Mouse (Mus musculus) midbrain, postnatal 0 days (tissue): Measurements from ENCODE around the gene Ercc2. TPM values are rescaled to one million over a fixed set of nuclear protein-coding genes. Genes with fewer than 3 reads are reported as not detected.

ENCODE experiments used
- ATAC-seq: fragments of 200-750 bp; cut with Nextera tagmentation; 2 replicates; pipeline ENCODE4 v1.8.0; 2017; ENCODE audit warnings: moderate number of reproducible peaks, mild to moderate bottlenecking, moderate TSS enrichment, moderate library complexity; ENCODE audit not compliant: low FRiP score
- DNase-seq: peaks from one replicate; pipeline ENCODE4 v3.0.0-alpha.2; 2015; ENCODE audit warnings: low spot score
- H3K27ac ChIP-seq: fragments of 300-500 bp; sonication (generic); 2 replicates; pipeline ENCODE4 v1.5.1; 2014; ENCODE audit warnings: low read depth, mild to moderate bottlenecking, low read length, mixed read lengths
- H3K27me3 ChIP-seq: fragments of 300-500 bp; sonication (generic); 2 replicates; pipeline ENCODE4 v1.6.1; 2014; ENCODE audit warnings: low read length, control low read depth, mixed read lengths; ENCODE audit not compliant: insufficient read depth
- H3K36me3 ChIP-seq: fragments of 300-500 bp; sonication (generic); 2 replicates; pipeline ENCODE4 v1.6.1; 2014; ENCODE audit warnings: low read length, control low read depth, mixed read lengths; ENCODE audit not compliant: insufficient read depth
- H3K4me1 ChIP-seq: fragments of 300-500 bp; sonication (generic); 2 replicates; pipeline ENCODE4 v1.6.1; 2014; ENCODE audit warnings: mild to moderate bottlenecking, control low read depth, antibody characterized with exemption, low read length, mixed read lengths; ENCODE audit not compliant: insufficient read depth
- H3K4me2 ChIP-seq: fragments of 300-500 bp; sonication (generic); 2 replicates; pipeline ENCODE4 v1.6.1; 2014; ENCODE audit warnings: low read depth, mild to moderate bottlenecking, low read length, mixed read lengths; ENCODE audit not compliant: poor library complexity, severe bottlenecking
- H3K4me3 ChIP-seq: fragments of 300-500 bp; sonication (generic); 2 replicates; pipeline ENCODE4 v1.5.1; 2014; ENCODE audit warnings: low read depth, mild to moderate bottlenecking, low read length, moderate library complexity
- H3K9ac ChIP-seq: fragments of 300-500 bp; sonication (generic); replicated peaks from 2 replicates; pipeline ENCODE4 v1.6.1; 2014; ENCODE audit warnings: mild to moderate bottlenecking, low read length, moderate library complexity, mixed read lengths; ENCODE audit not compliant: poor library complexity, severe bottlenecking
- H3K9me3 ChIP-seq: fragments of 300-500 bp; sonication (generic); 2 replicates; pipeline ENCODE4 v1.6.1; 2016; ENCODE audit warnings: low read length, control low read depth
- CTCF ChIP-seq: IDR thresholded peaks from 2 replicates; pipeline ENCODE4 v1.5.1; 2016; ENCODE audit warnings: antibody characterized with exemption, mild to moderate bottlenecking
- WGBS: fragments of 180-500 bp; shearing (Covaris S2); extraction: QIAGEN DNeasy Blood & Tissue Kit; methylation state at CpG from one replicate; pipeline ENCODE4 v1.1.7; 2014; 5-methylcytosine and 5-hydroxymethylcytosine counted together
- polyA plus RNA-seq: library from polyadenylated mRNA; unstranded; fragments of >200 nt; fragmentation: Nextera tagmentation; extraction: Ambion mirVana; gene quantifications from 2 replicates; pipeline ENCODE4 v1.2.1, GENCODE M21; 2015
- total RNA-seq: library from RNA; depleted of rRNA; stranded (reverse); fragments of >200 nt; gene quantifications from 2 replicates; pipeline ENCODE4 v1.2.3, GENCODE M21; 2014

Gene Ercc2
- total and polyA plus RNA-seq, 2 experiments from 2014 or later: 22.9 to 63.0 TPM

GRCm38 (mm10) chr7:19344938-19345471 lies 36.8 kb upstream of the Ercc2 start:
- H3K9ac ChIP-seq: peak overlapping the region; percentile 78
- H3K27ac ChIP-seq: peak overlapping the region; percentile 83
- ATAC-seq: peak; percentile 92
- no peaks in the 10 kb centered on the region for H3K9me3 ChIP-seq
- H3K36me3 ChIP-seq: peaks cover 11% of the 10 kb centered on the region
- peaks cover 11% of the 10 kb centered on the region for H3K4me1 ChIP-seq
- peak overlapping the region; percentile 59 for H3K4me2 ChIP-seq
- peak overlapping the region; percentile 62 for H3K4me3 ChIP-seq
- peak; percentile 97 for DNase-seq
- peak; percentile 6 for TF ChIP-seq CTCF
- under 1% methylated on average over 31 of the region's 31 CpGs for WGBS
- H3K27me3 ChIP-seq: peaks cover 4% of the 10 kb centered on the region; the same call in 1 of the 2 replicates

- Histone ChIP-seq H3K4me1 (peaks cover 7% of the 10 kb centered on the region), H3K27me3 (no peaks in the 10 kb centered on the region), H3K4me3 (no peak overlapping the region), H3K36me3 (peaks cover 29% of the 10 kb centered on the region), H3K9me3 (no peaks in the 10 kb centered on the region), H3K9ac (no peak overlapping the region), H3K4me2 (no peak overlapping the region), H3K27ac (no peak overlapping the region)
- no peak for TF ChIP-seq CTCF
- DNase-seq: no peak
- no peak for ATAC-seq
- WGBS: 90% methylated on average over 13 of the region's 13 CpGs
These were observed 32.5 kb upstream of the Ercc2 start for GRCm38 (mm10) chr7:19349188-19349915.

GRCm38 (mm10) chr7:19350221-19350620 lies 31.6 kb upstream of the Ercc2 start:
- 94% methylated on average over 8 of the region's 8 CpGs for WGBS
- no peak for TF ChIP-seq CTCF
- Histone ChIP-seq H3K9ac (no peak overlapping the region), H3K4me3 (no peak overlapping the region), H3K27me3 (no peaks in the 10 kb centered on the region), H3K27ac (no peak overlapping the region), H3K9me3 (no peaks in the 10 kb centered on the region), H3K4me2 (no peak overlapping the region), H3K36me3 (peaks cover 38% of the 10 kb centered on the region), H3K4me1 (peaks cover 4% of the 10 kb centered on the region)
- ATAC-seq (no peak), DNase-seq (no peak)

GRCm38 (mm10) chr7:19354991-19355390 lies 26.8 kb upstream of the Ercc2 start:
- no peak overlapping the region for H3K4me2 ChIP-seq
- H3K9me3 ChIP-seq: no peaks in the 10 kb centered on the region
- DNase-seq (no peak), ATAC-seq (no peak)
- H3K36me3 ChIP-seq: peaks cover 32% of the 10 kb centered on the region
- H3K9ac ChIP-seq: no peak overlapping the region
- H3K4me1 ChIP-seq: no peaks in the 10 kb centered on the region
- TF ChIP-seq CTCF: no peak
- no peaks in the 10 kb centered on the region for H3K27me3 ChIP-seq
- H3K27ac ChIP-seq: no peak overlapping the region
- H3K4me3 ChIP-seq: no peak overlapping the region
- 85% methylated on average over 5 of the region's 5 CpGs for WGBS

- no peaks in the 10 kb centered on the region for H3K4me1 ChIP-seq
- H3K4me3 ChIP-seq: no peak overlapping the region
- 75% methylated on average over 10 of the region's 10 CpGs for WGBS
- TF ChIP-seq CTCF: no peak
- no peaks in the 10 kb centered on the region for H3K9me3 ChIP-seq
- no peaks in the 10 kb centered on the region for H3K27me3 ChIP-seq
- no peak overlapping the region for H3K4me2 ChIP-seq
- no peak overlapping the region for H3K9ac ChIP-seq
- peaks cover 25% of the 10 kb centered on the region for H3K36me3 ChIP-seq
- ATAC-seq (no peak), DNase-seq (no peak)
- no peak overlapping the region for H3K27ac ChIP-seq
These were observed 25.5 kb upstream of the Ercc2 start for GRCm38 (mm10) chr7:19356311-19356710.
